Mouse (Mus musculus) liver, embryonic 14.5 days (tissue): ENCODE measurements at regions not wholly inside any gene's neighbourhood (a gene's known extent, or its start where the extent isn't known, plus 50 kb on each side); places are given as distances from the start of the nearest gene placed in this dataset.

ENCODE experiments used
- ATAC-seq: fragments of 200-750 bp; cut with Nextera tagmentation; 2 replicates; pipeline ENCODE4 v1.8.0; 2017; ENCODE audit warnings: moderate number of reproducible peaks, mild to moderate bottlenecking, moderate library complexity; ENCODE audit not compliant: insufficient read depth
- DNase-seq, 3 experiments: peaks; one replicate each; pipeline ENCODE4 v3.0.0-alpha.2; 2012 to 2013; ENCODE audit warnings: low read depth in 3 of 3, low spot score in 3 of 3
- H3K27ac ChIP-seq: fragments of 300-500 bp; sonication (generic); 2 replicates; pipeline ENCODE4 v1.5.1; 2014; ENCODE audit warnings: moderate library complexity, mild to moderate bottlenecking, control low read depth, inconsistent platforms
- H3K27me3 ChIP-seq: fragments of 300-500 bp; sonication (generic); 2 replicates; pipeline ENCODE4 v1.6.1; 2014; ENCODE audit warnings: mild to moderate bottlenecking, low read length, moderate library complexity; ENCODE audit not compliant: control insufficient read depth, insufficient read depth
- H3K36me3 ChIP-seq: fragments of 300-500 bp; sonication (generic); replicated peaks from 2 replicates; pipeline ENCODE4 v1.6.1; 2014; ENCODE audit warnings: low read depth; ENCODE audit not compliant: control insufficient read depth, insufficient read depth
- H3K4me1 ChIP-seq, 2 experiments: fragments of 200-500 bp in 1 of 2; fragments of 300-500 bp in 1 of 2; sonication (generic) in 1 of 2; replicated peaks; 2 replicates each; pipeline ENCODE4 v1.6.1; 2012 to 2014; ENCODE audit warnings: antibody characterized with exemption in 1 of 2, inconsistent platforms in 1 of 2, low read length in 1 of 2; ENCODE audit not compliant: control insufficient read depth in 2 of 2, insufficient read depth in 2 of 2
- H3K4me2 ChIP-seq: fragments of 300-500 bp; sonication (generic); 2 replicates; pipeline ENCODE4 v1.6.1; 2014; ENCODE audit warnings: low read depth, mild to moderate bottlenecking, control low read depth, moderate library complexity
- H3K4me3 ChIP-seq, 2 experiments: fragments of 200-500 bp in 1 of 2; fragments of 300-500 bp in 1 of 2; sonication (generic) in 1 of 2; 2 replicates each; pipeline ENCODE4 v1.5.1; 2012 to 2014; ENCODE audit warnings: low read depth in 2 of 2, low read length in 2 of 2, mild to moderate bottlenecking in 2 of 2, control low read depth in 1 of 2, inconsistent platforms in 1 of 2, moderate library complexity in 1 of 2; ENCODE audit not compliant: insufficient read depth in 1 of 2
- H3K9ac ChIP-seq: fragments of 300-500 bp; sonication (generic); replicated peaks from 2 replicates; pipeline ENCODE4 v1.6.1; 2014; ENCODE audit warnings: mild to moderate bottlenecking, control low read depth, moderate library complexity
- H3K9me3 ChIP-seq: fragments of 300-500 bp; sonication (generic); 2 replicates; pipeline ENCODE4 v1.6.1; 2016; ENCODE audit warnings: low read length, mixed read lengths; ENCODE audit not compliant: control insufficient read depth
- CTCF ChIP-seq: IDR thresholded peaks from 2 replicates; pipeline ENCODE4 v1.5.1; 2016; ENCODE audit warnings: antibody characterized with exemption, low read depth, control low read depth
- EP300 ChIP-seq: IDR thresholded peaks from 2 replicates; pipeline ENCODE4 v1.6.1; 2016; ENCODE audit warnings: antibody characterized with exemption, low read depth
- WGBS: fragments of 180-500 bp; shearing (Covaris S2); extraction: QIAGEN DNeasy Blood & Tissue Kit; methylation state at CpG from one replicate; pipeline ENCODE4 v1.1.7; 2014; ENCODE audit not compliant: insufficient replicate concordance; 5-methylcytosine and 5-hydroxymethylcytosine counted together

GRCm38 (mm10) chr2:160057211-160057610, 276.8 kb downstream of the Gm826 start:
- Histone ChIP-seq H3K4me3 (no peak overlapping the region), H3K9me3 (no peaks in the 10 kb centered on the region), H3K27ac (no peak overlapping the region), H3K36me3 (no peaks in the 10 kb centered on the region), H3K9ac (no peak overlapping the region), H3K4me2 (no peak overlapping the region), H3K4me1 (no peaks in the 10 kb centered on the region), H3K27me3 (no peaks in the 10 kb centered on the region)
- TF ChIP-seq EP300, result no peak
- TF ChIP-seq CTCF, result no peak
- DNase-seq, result no peak
- no peak for ATAC-seq
- WGBS, result 59% methylated on average over 5 of the region's 6 CpGs

GRCm38 (mm10) chr2:160054411-160054810, 279.6 kb downstream of the Gm826 start:
- DNase-seq (no peak), ATAC-seq (no peak)
- WGBS, result 73% methylated on average over 14 of the region's 14 CpGs
- H3K4me1 ChIP-seq, result no peaks in the 10 kb centered on the region
- no peaks in the 10 kb centered on the region for H3K27me3 ChIP-seq
- no peak overlapping the region for H3K4me2 ChIP-seq
- no peak overlapping the region for H3K4me3 ChIP-seq
- H3K36me3 ChIP-seq, result no peaks in the 10 kb centered on the region
- no peaks in the 10 kb centered on the region for H3K9me3 ChIP-seq
- no peak overlapping the region for H3K27ac ChIP-seq
- H3K9ac ChIP-seq, result no peak overlapping the region
- TF ChIP-seq CTCF, result no peak
- no peak for TF ChIP-seq EP300

- DNase-seq (no peak), ATAC-seq (no peak)
- 67% methylated on average over 9 of the region's 9 CpGs for WGBS
- H3K27ac ChIP-seq, result no peak overlapping the region
- H3K4me2 ChIP-seq, result no peak overlapping the region
- TF ChIP-seq EP300, result no peak
- no peak for TF ChIP-seq CTCF
- no peak overlapping the region for H3K9ac ChIP-seq
- no peaks in the 10 kb centered on the region for H3K9me3 ChIP-seq
- no peak overlapping the region for H3K4me3 ChIP-seq
- H3K27me3 ChIP-seq, result no peaks in the 10 kb centered on the region
- H3K4me1 ChIP-seq, result no peaks in the 10 kb centered on the region
- no peaks in the 10 kb centered on the region for H3K36me3 ChIP-seq
These were observed 285.7 kb downstream of the Gm826 start for GRCm38 (mm10) chr2:160048286-160048685.

GRCm38 (mm10) chr2:160046881-160047543, 286.9 kb downstream of the Gm826 start:
- DNase-seq (no peak), ATAC-seq (no peak)
- Histone ChIP-seq H3K4me2 (no peak overlapping the region), H3K36me3 (no peaks in the 10 kb centered on the region), H3K27me3 (no peaks in the 10 kb centered on the region), H3K9ac (no peak overlapping the region), H3K9me3 (no peaks in the 10 kb centered on the region), H3K27ac (no peak overlapping the region), H3K4me1 (no peaks in the 10 kb centered on the region), H3K4me3 (no peak overlapping the region)
- WGBS, result 19% methylated on average over 7 of the region's 7 CpGs
- TF ChIP-seq CTCF (no peak), EP300 (no peak)

- DNase-seq, result no peak
- 45% methylated on average over 4 of the region's 4 CpGs for WGBS
- TF ChIP-seq EP300, result no peak
- TF ChIP-seq CTCF, result no peak
These were observed 289.4 kb downstream of the Gm826 start for GRCm38 (mm10) chr2:160044591-160044990.

More at GRCm38 (mm10) chr2:160044591-160044990, 289.4 kb downstream of the Gm826 start:
- no peak overlapping the region for H3K4me3 ChIP-seq
- no peak overlapping the region for H3K4me2 ChIP-seq
- H3K9ac ChIP-seq, result no peak overlapping the region
- no peaks in the 10 kb centered on the region for H3K27me3 ChIP-seq
- H3K27ac ChIP-seq, result no peak overlapping the region
- H3K36me3 ChIP-seq, result no peaks in the 10 kb centered on the region
- ATAC-seq, result no peak
- H3K9me3 ChIP-seq, result no peaks in the 10 kb centered on the region
- H3K4me1 ChIP-seq, result no peaks in the 10 kb centered on the region
